Mouse (Mus musculus): ENCODE results near the gene Prkaa1. TPM values are rescaled to one million over a fixed set of nuclear protein-coding genes. Genes with fewer than 3 reads are reported as not detected.

Gene Prkaa1
- polyA plus RNA-seq (2017; shearing (Covaris generic)), result 32.9 TPM

DNA sequence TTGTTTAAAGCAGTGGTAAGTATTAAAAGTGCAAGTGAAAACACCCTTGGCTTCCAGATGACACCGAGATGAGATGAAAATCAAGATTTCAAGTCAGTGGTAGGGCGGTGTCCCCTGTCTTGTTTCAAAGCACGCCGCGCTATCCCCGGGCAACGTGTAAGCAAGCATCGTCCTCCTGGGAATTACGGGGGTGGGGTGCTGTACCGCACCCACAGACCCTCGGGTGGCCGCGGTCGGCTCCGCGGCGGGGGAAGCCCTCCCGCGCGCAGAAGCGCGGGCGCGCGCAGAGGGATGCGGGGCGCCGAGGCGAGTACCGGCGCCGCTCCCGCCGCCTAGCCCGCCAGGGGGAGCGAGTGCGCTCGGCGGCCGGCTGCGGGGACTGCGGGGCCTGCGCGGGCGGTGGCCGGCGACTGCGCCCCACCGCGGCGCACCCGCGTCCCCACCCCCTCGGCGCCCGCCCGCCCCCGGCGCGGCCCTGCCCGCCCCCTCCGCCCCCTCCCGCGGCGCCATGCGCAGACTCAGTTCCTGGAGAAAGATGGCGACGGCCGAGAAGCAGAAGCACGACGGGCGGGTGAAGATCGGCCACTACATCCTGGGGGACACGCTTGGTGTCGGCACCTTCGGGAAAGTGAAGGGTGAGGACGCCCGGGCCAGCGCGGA, at the start of gene Prkaa1:
Prkaa1 (plus strand) TSS at position 501 of the 660 bp plus-strand sequence.

GRCm38 (mm10) chr15:5107686-5108654, 35.7 kb upstream of the Prkaa1 start, which contains the start of gene Card6:
Card6 (minus strand) TSS chr15:5108539.

DNA sequence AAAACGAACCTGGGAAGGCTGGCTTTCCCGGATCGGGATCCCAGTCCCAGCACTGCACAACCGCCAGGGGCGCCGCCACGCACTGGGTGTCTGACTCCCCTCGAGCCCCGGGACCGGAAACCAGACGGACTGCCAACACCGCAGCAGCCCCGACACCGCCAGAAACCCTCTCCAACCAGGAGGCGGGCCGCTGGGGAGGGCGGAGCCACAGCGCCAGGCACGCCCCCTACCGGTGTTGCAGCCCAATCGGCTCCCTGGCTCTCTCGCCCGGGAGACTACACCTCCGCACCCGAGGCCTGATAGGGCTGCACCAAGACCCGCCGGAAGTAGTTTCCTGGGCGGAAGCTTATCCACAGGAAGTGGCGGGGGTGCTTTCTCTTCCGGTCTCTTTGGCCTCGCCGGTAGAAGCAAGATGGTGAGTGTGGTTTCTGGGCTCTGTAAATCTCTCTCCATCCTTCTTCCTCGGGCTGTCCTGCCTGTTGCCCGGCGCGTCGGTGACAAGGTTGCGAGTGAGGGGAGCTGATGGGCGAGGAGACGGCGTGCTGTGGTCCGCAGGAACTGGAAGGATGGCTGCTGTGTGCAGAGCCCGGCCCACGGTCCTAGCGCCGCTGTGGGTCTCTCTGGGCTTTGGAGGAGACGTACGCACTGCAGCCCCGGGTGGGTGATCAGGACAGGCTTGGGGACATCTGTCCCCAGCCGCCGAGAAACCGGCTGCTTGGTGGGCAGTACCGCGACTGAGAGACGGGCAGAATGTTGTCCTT, 27.2 kb upstream of the Prkaa1 start, which contains the start of gene Rpl37:
Rpl37 (plus strand) TSS at position 376 of the 761 bp plus-strand sequence.

DNA sequence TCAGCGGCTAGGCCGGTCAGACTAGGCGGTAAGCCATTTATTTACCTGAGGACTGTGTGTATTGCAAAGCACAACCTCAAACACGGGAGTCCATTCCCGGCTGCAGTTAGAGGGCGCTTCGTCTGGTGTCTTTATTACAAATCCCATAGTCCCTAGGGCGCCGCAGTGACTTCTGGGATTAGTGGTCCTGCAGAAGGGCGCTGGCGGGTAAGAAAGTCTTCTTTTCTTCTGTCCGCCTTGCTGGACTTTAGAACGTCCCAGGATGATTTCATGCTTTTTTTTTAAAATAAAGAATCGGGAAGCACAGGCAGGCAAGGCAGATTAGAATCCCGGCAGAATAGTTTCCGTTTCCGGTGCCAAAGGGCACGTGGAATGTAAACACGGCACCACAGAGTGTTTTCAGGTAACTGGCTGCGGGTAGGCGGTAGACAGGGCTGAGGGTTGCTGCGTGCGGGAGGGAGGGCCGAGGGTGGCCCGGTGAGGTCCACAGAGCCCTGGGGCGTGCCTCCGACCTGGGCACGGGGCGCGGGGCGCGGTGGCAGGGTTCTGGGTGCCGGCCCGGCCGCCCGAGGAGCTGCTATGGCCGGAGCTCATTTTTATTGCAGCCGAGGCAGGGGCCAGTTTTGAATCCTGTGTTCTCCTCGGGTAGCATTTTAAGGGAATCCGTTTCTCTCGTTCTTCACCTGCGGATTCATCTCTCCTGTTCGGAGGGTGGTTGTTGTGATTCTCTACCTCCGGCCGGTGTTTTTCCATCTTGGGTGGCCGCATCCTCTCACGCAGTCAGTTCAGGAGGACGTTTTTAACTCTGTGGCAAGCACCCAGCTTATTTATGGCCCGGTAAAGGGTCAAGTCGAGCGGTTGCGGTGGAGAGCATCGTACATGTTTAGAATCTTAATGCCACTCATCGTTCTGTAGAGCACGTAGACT, 42.0 kb downstream of the Prkaa1 start, which contains the start of gene Ttc33:
Ttc33 (plus strand) TSS at position 160 of the 927 bp plus-strand sequence.

Other genes starting within 250 kb of the Prkaa1 start
- not detected for gene Mroh2b, start 245.1 kb upstream of the Prkaa1 start, polyA plus RNA-seq (2017; shearing (Covaris generic))
- gene C7, start 80.1 kb upstream of the Prkaa1 start, polyA plus RNA-seq (2017; shearing (Covaris generic)), result not detected
- 30.0 TPM for gene Card6, start 35.3 kb upstream of the Prkaa1 start, polyA plus RNA-seq (2017; shearing (Covaris generic))
- 866 TPM for gene Rpl37, start 27.2 kb upstream of the Prkaa1 start, polyA plus RNA-seq (2017; shearing (Covaris generic))
- 26.4 TPM for gene Ttc33, start 41.7 kb downstream of the Prkaa1 start, polyA plus RNA-seq (2017; shearing (Covaris generic))
- gene Ptger4, start 100.3 kb downstream of the Prkaa1 start, polyA plus RNA-seq (2017; shearing (Covaris generic)), result 85.6 TPM

All from effector memory CD4-positive, alpha-beta T cell, adult 5 months (primary cell).